Mouse (Mus musculus) hindbrain, embryonic 14.5 days (tissue): Measurements from ENCODE around the gene Sbk1. TPM values are rescaled to one million over a fixed set of nuclear protein-coding genes. Genes with fewer than 3 reads are reported as not detected.
A peak's percentile ranks its signal among the peaks of the same experiment; 100 is the strongest.
"Not testable (repeated sequence)": the region's sequence is repeated elsewhere in the genome, so short reads cannot be mapped to it uniquely, and the experiment has no call there.

Source experiments
- ATAC-seq: fragments of 200-750 bp; cut with Nextera tagmentation; 2 replicates; pipeline ENCODE4 v1.8.0; 2017; ENCODE audit warnings: moderate number of reproducible peaks, mild to moderate bottlenecking, moderate TSS enrichment, moderate library complexity; ENCODE audit not compliant: low FRiP score
- DNase-seq: peaks from one replicate; pipeline ENCODE4 v3.0.0-alpha.2; 2015; ENCODE audit warnings: low spot score
- H3K27ac ChIP-seq: fragments of 300-500 bp; sonication (generic); 2 replicates; pipeline ENCODE4 v1.5.1; 2014; ENCODE audit warnings: mild to moderate bottlenecking, moderate library complexity
- H3K27me3 ChIP-seq: fragments of 300-500 bp; sonication (generic); 2 replicates; pipeline ENCODE4 v1.6.1; 2014; ENCODE audit warnings: mild to moderate bottlenecking, low read length, mixed read lengths; ENCODE audit not compliant: control insufficient read depth, insufficient read depth
- H3K36me3 ChIP-seq: fragments of 300-500 bp; sonication (generic); replicated peaks from 2 replicates; pipeline ENCODE4 v1.6.1; 2014; ENCODE audit not compliant: control insufficient read depth, insufficient read depth
- H3K4me1 ChIP-seq: fragments of 300-500 bp; sonication (generic); replicated peaks from 2 replicates; pipeline ENCODE4 v1.6.1; 2014; ENCODE audit warnings: antibody characterized with exemption, low read length, mixed read lengths; ENCODE audit not compliant: control insufficient read depth, insufficient read depth
- H3K4me2 ChIP-seq: fragments of 300-500 bp; sonication (generic); replicated peaks from 2 replicates; pipeline ENCODE4 v1.6.1; 2014; ENCODE audit warnings: mild to moderate bottlenecking, moderate library complexity
- H3K4me3 ChIP-seq: fragments of 300-500 bp; sonication (generic); replicated peaks from 2 replicates; pipeline ENCODE4 v1.5.1; 2014; ENCODE audit warnings: mild to moderate bottlenecking, low read length
- H3K9ac ChIP-seq: fragments of 300-500 bp; sonication (generic); 2 replicates; pipeline ENCODE4 v1.6.1; 2014
- H3K9me3 ChIP-seq: fragments of 300-500 bp; sonication (generic); 2 replicates; pipeline ENCODE4 v1.6.1; 2016; ENCODE audit warnings: low read length; ENCODE audit not compliant: control insufficient read depth
- WGBS: fragments of 180-500 bp; shearing (Covaris S2); extraction: QIAGEN DNeasy Blood & Tissue Kit; methylation state at CpG from one replicate; pipeline ENCODE4 v1.1.7; 2014; 5-methylcytosine and 5-hydroxymethylcytosine counted together
- polyA plus RNA-seq: library from polyadenylated mRNA; unstranded; fragments of >200 nt; fragmentation: Nextera tagmentation; extraction: Ambion mirVana; gene quantifications from 2 replicates; pipeline ENCODE4 v1.2.1, GENCODE M21; 2014

The Sbk1 gene
- polyA plus RNA-seq, 1 experiment from 2014 or later = 290 TPM

GRCm38 (mm10) chr7:126289956-126290355 is 17.5 kb downstream of the Sbk1 start:
- no peak for ATAC-seq
- WGBS = 98% methylated on average over 7 of the region's 7 CpGs
- Histone ChIP-seq H3K9me3 (no peaks in the 10 kb centered on the region), H3K4me3 (no peak overlapping the region), H3K27ac (no peak overlapping the region), H3K4me2 (no peak overlapping the region), H3K9ac (no peak overlapping the region), H3K27me3 (no peaks in the 10 kb centered on the region), H3K4me1 (peaks cover 34% of the 10 kb centered on the region), H3K36me3 (peaks cover 75% of the 10 kb centered on the region)
- no peak for DNase-seq

GRCm38 (mm10) chr7:126291681-126292545 is 19.5 kb downstream of the Sbk1 start:
- H3K36me3 ChIP-seq = peaks cover 68% of the 10 kb centered on the region
- no peak overlapping the region for H3K4me2 ChIP-seq
- DNase-seq = no peak
- no peaks in the 10 kb centered on the region for H3K9me3 ChIP-seq
- no peak overlapping the region for H3K9ac ChIP-seq
- H3K27me3 ChIP-seq = no peaks in the 10 kb centered on the region
- no peak overlapping the region for H3K27ac ChIP-seq
- WGBS = 89% methylated on average over 72 of the region's 72 CpGs
- no peak overlapping the region for H3K4me3 ChIP-seq
- peaks cover 26% of the 10 kb centered on the region for H3K4me1 ChIP-seq
- ATAC-seq = no peak

- Histone ChIP-seq H3K4me1 (peaks cover 14% of the 10 kb centered on the region), H3K9ac (no peak overlapping the region), H3K4me3 (no peak overlapping the region), H3K27ac (no peak overlapping the region), H3K27me3 (no peaks in the 10 kb centered on the region), H3K9me3 (no peaks in the 10 kb centered on the region), H3K36me3 (peaks cover 65% of the 10 kb centered on the region), H3K4me2 (no peak overlapping the region)
- 32% methylated on average over 4 of the region's 4 CpGs for WGBS
- DNase-seq (no peak), ATAC-seq (no peak)
These were observed 20.7 kb downstream of the Sbk1 start for GRCm38 (mm10) chr7:126293091-126293490.

- Histone ChIP-seq H3K4me2 (no peak overlapping the region), H3K4me1 (no peaks in the 10 kb centered on the region), H3K9ac (no peak overlapping the region), H3K36me3 (peaks cover 23% of the 10 kb centered on the region), H3K27ac (no peak overlapping the region), H3K4me3 (no peak overlapping the region), H3K27me3 (no peaks in the 10 kb centered on the region), H3K9me3 (no peaks in the 10 kb centered on the region)
- no peak for ATAC-seq
- 71% methylated on average over 8 of the region's 8 CpGs for WGBS
- peak; percentile 71 for DNase-seq
These were observed 25.4 kb downstream of the Sbk1 start for GRCm38 (mm10) chr7:126297579-126298460.

- Histone ChIP-seq H3K27ac (no peak overlapping the region), H3K4me2 (no peak overlapping the region), H3K4me3 (no peak overlapping the region), H3K36me3 (peaks cover 13% of the 10 kb centered on the region), H3K4me1 (no peaks in the 10 kb centered on the region), H3K9me3 (no peaks in the 10 kb centered on the region), H3K9ac (no peak overlapping the region), H3K27me3 (no peaks in the 10 kb centered on the region)
- ATAC-seq = no peak
- WGBS = 70% methylated on average over 4 of the region's 4 CpGs
- no peak for DNase-seq
These were observed 26.4 kb downstream of the Sbk1 start for GRCm38 (mm10) chr7:126298856-126299255.

- not testable (repeated sequence) for DNase-seq, H3K27ac ChIP-seq, H3K36me3 ChIP-seq, H3K9ac ChIP-seq, ATAC-seq, H3K4me2 ChIP-seq, H3K27me3 ChIP-seq, H3K4me1 ChIP-seq, H3K4me3 ChIP-seq, H3K9me3 ChIP-seq
- WGBS = 83% methylated on average over 5 of the region's 5 CpGs
These were observed 29.4 kb downstream of the Sbk1 start for GRCm38 (mm10) chr7:126301831-126302230.

- no peak overlapping the region for H3K4me3 ChIP-seq
These were observed 39.4 kb downstream of the Sbk1 start for GRCm38 (mm10) chr7:126311822-126312221.

DNA sequence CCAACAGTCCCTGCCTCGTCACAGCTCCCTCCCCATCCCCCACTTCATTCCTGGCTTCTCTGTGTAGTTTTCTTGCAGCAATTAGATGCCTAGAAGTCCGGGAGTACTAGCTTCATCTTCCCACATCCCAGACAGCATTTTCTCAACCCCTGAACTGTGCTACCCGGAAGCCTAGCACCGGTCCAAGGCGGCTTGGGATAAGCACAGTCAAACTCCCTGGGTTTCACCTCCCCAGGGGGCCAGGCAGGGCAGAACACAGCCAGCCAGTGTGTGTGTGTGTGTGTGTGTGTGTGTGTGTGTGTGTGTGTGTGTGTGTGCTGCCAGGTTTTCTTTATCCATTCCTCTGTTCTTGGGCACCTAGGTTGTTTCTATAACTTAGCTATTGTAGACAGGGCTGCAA is 40.9 kb downstream of the Sbk1 start:
- Histone ChIP-seq H3K4me3 (no peak overlapping the region), H3K9me3 (no peaks in the 10 kb centered on the region), H3K4me2 (no peak overlapping the region), H3K9ac (no peak overlapping the region), H3K4me1 (no peaks in the 10 kb centered on the region), H3K27ac (no peak overlapping the region), H3K27me3 (no peaks in the 10 kb centered on the region), H3K36me3 (no peaks in the 10 kb centered on the region)
- ATAC-seq (no peak), DNase-seq (no peak)
- WGBS = 46% methylated on average over 5 of the region's 5 CpGs

More at GRCm38 (mm10) chr7:126311822-126312221, 39.4 kb downstream of the Sbk1 start:
- Histone ChIP-seq H3K9ac (no peak overlapping the region), H3K27me3 (no peaks in the 10 kb centered on the region), H3K27ac (no peak overlapping the region), H3K36me3 (no peaks in the 10 kb centered on the region), H3K4me2 (no peak overlapping the region), H3K4me1 (no peaks in the 10 kb centered on the region), H3K9me3 (no peaks in the 10 kb centered on the region)
- ATAC-seq (no peak), DNase-seq (no peak)
- 86% methylated on average over 4 of the region's 4 CpGs for WGBS

DNA sequence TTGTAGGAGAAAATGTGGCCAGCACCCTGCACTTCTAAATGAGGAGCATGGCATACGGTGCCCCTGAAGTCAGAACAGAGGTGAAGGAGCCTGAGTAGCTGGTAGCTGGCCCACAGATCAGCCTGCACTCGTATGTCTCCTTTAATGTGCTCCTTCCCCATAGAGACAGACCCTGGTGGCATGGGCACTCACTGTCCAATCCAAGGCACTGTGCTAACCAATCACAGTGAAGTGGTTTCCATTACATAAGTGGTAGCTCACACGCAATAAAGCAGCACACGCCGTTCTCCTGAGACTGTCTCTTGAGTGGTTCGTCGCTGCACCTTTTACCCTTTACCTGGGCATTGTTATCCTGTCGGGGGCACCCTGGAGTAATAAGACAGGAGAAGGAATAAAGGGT is 41.9 kb downstream of the Sbk1 start:
- no peak overlapping the region for H3K4me2 ChIP-seq
- no peak overlapping the region for H3K27ac ChIP-seq
- H3K9me3 ChIP-seq = no peaks in the 10 kb centered on the region
- WGBS = 79% methylated on average over 8 of the region's 8 CpGs
- no peak for DNase-seq
- no peaks in the 10 kb centered on the region for H3K27me3 ChIP-seq
- no peaks in the 10 kb centered on the region for H3K4me1 ChIP-seq
- H3K36me3 ChIP-seq = no peaks in the 10 kb centered on the region
- ATAC-seq = no peak
- no peak overlapping the region for H3K4me3 ChIP-seq
- H3K9ac ChIP-seq = no peak overlapping the region
